Mouse (Mus musculus) liver, embryonic 14.5 days (tissue): ENCODE measurements around the gene Rbm47. TPM values are rescaled to one million over a fixed set of nuclear protein-coding genes. Genes with fewer than 3 reads are reported as not detected.

Experiments
- ATAC-seq: fragments of 200-750 bp; cut with Nextera tagmentation; 2 replicates; pipeline ENCODE4 v1.8.0; 2017; ENCODE audit warnings: moderate number of reproducible peaks, mild to moderate bottlenecking, moderate library complexity; ENCODE audit not compliant: insufficient read depth
- DNase-seq, 3 experiments: peaks; one replicate each; pipeline ENCODE4 v3.0.0-alpha.2; 2012 to 2013; ENCODE audit warnings: low read depth in 3 of 3, low spot score in 3 of 3
- H3K27ac ChIP-seq: fragments of 300-500 bp; sonication (generic); 2 replicates; pipeline ENCODE4 v1.5.1; 2014; ENCODE audit warnings: moderate library complexity, mild to moderate bottlenecking, control low read depth, inconsistent platforms
- H3K27me3 ChIP-seq: fragments of 300-500 bp; sonication (generic); 2 replicates; pipeline ENCODE4 v1.6.1; 2014; ENCODE audit warnings: mild to moderate bottlenecking, low read length, moderate library complexity; ENCODE audit not compliant: control insufficient read depth, insufficient read depth
- H3K36me3 ChIP-seq: fragments of 300-500 bp; sonication (generic); replicated peaks from 2 replicates; pipeline ENCODE4 v1.6.1; 2014; ENCODE audit warnings: low read depth; ENCODE audit not compliant: control insufficient read depth, insufficient read depth
- H3K4me1 ChIP-seq, 2 experiments: fragments of 200-500 bp in 1 of 2; fragments of 300-500 bp in 1 of 2; sonication (generic) in 1 of 2; replicated peaks; 2 replicates each; pipeline ENCODE4 v1.6.1; 2012 to 2014; ENCODE audit warnings: antibody characterized with exemption in 1 of 2, inconsistent platforms in 1 of 2, low read length in 1 of 2; ENCODE audit not compliant: control insufficient read depth in 2 of 2, insufficient read depth in 2 of 2
- H3K4me2 ChIP-seq: fragments of 300-500 bp; sonication (generic); 2 replicates; pipeline ENCODE4 v1.6.1; 2014; ENCODE audit warnings: low read depth, mild to moderate bottlenecking, control low read depth, moderate library complexity
- H3K4me3 ChIP-seq, 2 experiments: fragments of 200-500 bp in 1 of 2; fragments of 300-500 bp in 1 of 2; sonication (generic) in 1 of 2; 2 replicates each; pipeline ENCODE4 v1.5.1; 2012 to 2014; ENCODE audit warnings: low read depth in 2 of 2, low read length in 2 of 2, mild to moderate bottlenecking in 2 of 2, control low read depth in 1 of 2, inconsistent platforms in 1 of 2, moderate library complexity in 1 of 2; ENCODE audit not compliant: insufficient read depth in 1 of 2
- H3K9ac ChIP-seq: fragments of 300-500 bp; sonication (generic); replicated peaks from 2 replicates; pipeline ENCODE4 v1.6.1; 2014; ENCODE audit warnings: mild to moderate bottlenecking, control low read depth, moderate library complexity
- H3K9me3 ChIP-seq: fragments of 300-500 bp; sonication (generic); 2 replicates; pipeline ENCODE4 v1.6.1; 2016; ENCODE audit warnings: low read length, mixed read lengths; ENCODE audit not compliant: control insufficient read depth
- CTCF ChIP-seq: IDR thresholded peaks from 2 replicates; pipeline ENCODE4 v1.5.1; 2016; ENCODE audit warnings: antibody characterized with exemption, low read depth, control low read depth
- EP300 ChIP-seq: IDR thresholded peaks from 2 replicates; pipeline ENCODE4 v1.6.1; 2016; ENCODE audit warnings: antibody characterized with exemption, low read depth
- WGBS: fragments of 180-500 bp; shearing (Covaris S2); extraction: QIAGEN DNeasy Blood & Tissue Kit; methylation state at CpG from one replicate; pipeline ENCODE4 v1.1.7; 2014; ENCODE audit not compliant: insufficient replicate concordance; 5-methylcytosine and 5-hydroxymethylcytosine counted together
- polyA plus RNA-seq, 2 experiments: library from polyadenylated mRNA; depleted of rRNA in 1 of 2; stranded (reverse) in 1 of 2; unstranded in 1 of 2; fragments of >200 nt; fragmentation: Nextera tagmentation in 1 of 2; extraction: Ambion mirVana in 1 of 2; gene quantifications; 2 replicates each; pipeline versions ENCODE4 v1.2.1 to v1.2.3; 2012 to 2014

The Rbm47 gene
- polyA plus RNA-seq, 2 experiments: 3.1 to 7.7 TPM

DNA sequence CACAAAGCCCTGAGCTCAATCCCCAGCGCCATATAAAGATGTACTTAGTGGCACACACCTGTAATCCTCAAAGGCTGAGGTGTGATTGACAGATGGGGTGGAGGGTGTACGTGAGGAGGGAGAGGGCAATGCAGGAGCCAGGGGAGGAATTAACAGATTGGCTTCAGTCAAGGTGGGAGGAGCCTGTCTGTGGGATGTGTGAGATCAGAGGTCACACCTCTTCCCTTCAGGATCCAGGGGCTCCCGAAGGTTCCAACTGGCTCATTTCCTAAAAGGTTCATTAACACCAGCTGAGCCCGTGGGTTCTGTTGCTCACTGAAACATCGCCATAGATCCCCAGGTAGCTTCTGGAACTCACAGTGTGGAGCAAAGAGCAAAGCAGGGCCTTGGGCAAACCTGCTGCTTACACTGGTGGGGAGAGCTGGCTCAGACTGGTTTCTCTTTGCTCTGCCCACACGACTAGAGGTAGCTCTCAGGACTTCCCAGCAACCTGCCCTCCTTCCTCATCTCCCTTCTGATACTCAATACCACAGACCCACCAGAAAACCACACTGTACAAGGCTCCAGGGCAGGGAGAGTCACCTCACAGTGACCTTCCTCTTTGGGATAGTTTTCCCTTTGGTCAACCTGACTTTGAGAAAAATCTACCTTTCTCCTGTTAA is 33.2 kb downstream of the Rbm47 start:
- Histone ChIP-seq H3K36me3 (no peaks in the 10 kb centered on the region), H3K9me3 (no peaks in the 10 kb centered on the region), H3K4me1 (peaks cover 0 to 11% of the 10 kb centered on the region in 2 experiments; a peak in 2 of 4 replicates), H3K27ac (no peak overlapping the region), H3K4me3 (no peak overlapping the region), H3K4me2 (no peak overlapping the region), H3K27me3 (no peaks in the 10 kb centered on the region), H3K9ac (no peak overlapping the region)
- DNase-seq (no peak), ATAC-seq (no peak)
- 20% methylated on average over 6 of the region's 6 CpGs for WGBS
- no peak for TF ChIP-seq EP300
- TF ChIP-seq CTCF: no peak

DNA sequence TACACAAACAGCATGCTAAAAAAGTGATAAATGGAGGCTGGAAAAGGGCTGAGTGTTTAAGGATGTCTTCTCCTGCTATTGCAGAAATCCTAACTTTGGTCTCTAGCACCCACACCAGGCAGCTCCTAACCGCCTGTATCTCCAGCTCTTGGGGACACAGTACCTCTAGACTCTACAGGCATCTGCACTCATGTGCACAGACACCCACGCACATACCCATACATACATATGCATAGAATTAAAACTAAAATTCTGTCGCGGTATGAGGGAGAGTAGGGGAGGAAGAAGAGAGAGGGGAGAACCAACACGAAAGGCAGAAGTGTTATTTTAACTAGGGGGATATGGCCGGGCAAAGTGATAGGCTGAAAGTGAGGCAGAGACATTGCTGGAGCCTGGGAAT is 33.7 kb downstream of the Rbm47 start:
- TF ChIP-seq EP300 (no peak), CTCF (no peak)

DNA sequence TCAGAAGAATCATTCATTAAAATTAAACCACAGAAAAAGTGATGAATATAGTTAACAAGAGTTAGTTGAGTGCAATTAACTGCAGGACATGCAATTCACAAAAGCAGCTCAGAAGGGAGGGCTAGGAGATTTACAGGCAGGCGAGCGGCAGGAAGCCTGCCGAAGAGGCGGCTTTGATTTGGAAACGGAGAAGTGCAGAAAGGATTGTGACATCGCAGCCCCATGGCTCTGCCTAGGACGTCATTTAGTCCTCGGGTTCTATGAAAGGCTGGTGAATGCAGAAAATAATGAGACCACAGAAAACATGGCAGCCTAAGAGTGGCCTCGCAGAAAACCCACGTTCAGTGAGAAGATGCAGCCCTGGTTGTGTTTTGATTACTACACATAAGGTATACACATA is 34.3 kb downstream of the Rbm47 start:
- H3K27ac ChIP-seq: no peak overlapping the region
- no peak for ATAC-seq
- H3K27me3 ChIP-seq: no peaks in the 10 kb centered on the region
- no peak overlapping the region for H3K4me2 ChIP-seq
- H3K4me3 ChIP-seq: no peak overlapping the region
- H3K9ac ChIP-seq: no peak overlapping the region
- no peaks in the 10 kb centered on the region for H3K9me3 ChIP-seq
- 23% methylated on average over 10 of the region's 10 CpGs for WGBS
- H3K36me3 ChIP-seq: no peaks in the 10 kb centered on the region
- no peak for DNase-seq
- no peak for TF ChIP-seq CTCF
- peaks cover 0 to 11% of the 10 kb centered on the region in 2 experiments; a peak in 2 of 4 replicates for H3K4me1 ChIP-seq

More for the DNA sequence above, 33.7 kb downstream of the Rbm47 start:
- DNase-seq: no peak
- Histone ChIP-seq H3K27ac (no peak overlapping the region), H3K9me3 (no peaks in the 10 kb centered on the region), H3K4me3 (no peak overlapping the region), H3K4me1 (peaks cover 0 to 11% of the 10 kb centered on the region in 2 experiments; a peak in 2 of 4 replicates), H3K27me3 (no peaks in the 10 kb centered on the region), H3K4me2 (no peak overlapping the region), H3K9ac (no peak overlapping the region), H3K36me3 (no peaks in the 10 kb centered on the region)
- no peak for ATAC-seq
- 46% methylated on average over 6 of the region's 6 CpGs for WGBS

DNA sequence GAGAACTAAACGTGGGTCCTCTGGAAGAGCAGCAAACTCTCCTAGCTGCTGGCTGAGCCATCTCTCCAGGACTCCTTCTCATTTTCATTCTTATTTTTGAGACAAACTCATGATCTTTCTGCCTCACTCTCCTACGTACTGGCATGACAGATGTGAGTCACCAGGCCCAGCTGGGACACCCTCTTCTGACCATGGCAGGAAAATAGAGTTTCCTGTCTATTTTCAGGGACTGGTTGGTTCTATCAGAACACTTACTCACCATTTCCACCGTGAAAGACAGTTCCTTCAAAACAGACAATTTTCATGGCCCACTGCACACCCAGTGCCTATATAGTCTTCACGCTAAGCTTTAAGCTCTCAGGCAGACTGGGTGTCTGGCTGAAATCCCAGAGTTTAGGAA is 35.7 kb downstream of the Rbm47 start:
- Histone ChIP-seq H3K27me3 (no peaks in the 10 kb centered on the region), H3K27ac (no peak overlapping the region), H3K9ac (no peak overlapping the region), H3K4me3 (no peak overlapping the region), H3K4me1 (peaks cover 0 to 11% of the 10 kb centered on the region in 2 experiments; a peak in 2 of 4 replicates), H3K36me3 (no peaks in the 10 kb centered on the region), H3K9me3 (no peaks in the 10 kb centered on the region), H3K4me2 (no peak overlapping the region)
- 37% methylated on average over 4 of the region's 4 CpGs for WGBS
- DNase-seq (no peak), ATAC-seq (no peak)
- TF ChIP-seq CTCF: no peak
- no peak for TF ChIP-seq EP300

DNA sequence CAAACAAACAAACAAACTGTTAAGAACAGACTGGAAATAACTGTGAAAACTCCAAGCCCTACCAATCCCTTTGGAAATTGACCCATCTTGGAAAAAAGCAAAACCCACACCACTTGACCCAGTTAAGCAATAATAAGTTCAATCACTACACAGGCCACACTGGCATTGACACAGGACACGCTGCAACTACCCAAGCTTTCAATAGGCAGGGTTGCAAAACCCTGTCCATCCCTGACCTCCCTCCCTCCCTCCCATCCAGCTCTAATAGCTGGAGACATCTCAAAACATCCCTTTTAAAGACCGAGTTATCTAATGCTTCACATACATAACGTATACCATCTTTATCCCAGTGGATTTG is 37.1 kb downstream of the Rbm47 start:
- H3K36me3 ChIP-seq: no peaks in the 10 kb centered on the region
- H3K27ac ChIP-seq: no peak overlapping the region
- peaks cover 0 to 11% of the 10 kb centered on the region in 2 experiments; a peak in 2 of 4 replicates for H3K4me1 ChIP-seq
- H3K27me3 ChIP-seq: no peaks in the 10 kb centered on the region
- DNase-seq: no peak
- TF ChIP-seq EP300 (no peak), CTCF (no peak)
- no peak for ATAC-seq
- WGBS: 54% methylated on average over 3 of the region's 3 CpGs
- H3K4me2 ChIP-seq: no peak overlapping the region
- no peak overlapping the region for H3K9ac ChIP-seq
- no peaks in the 10 kb centered on the region for H3K9me3 ChIP-seq
- no peak overlapping the region for H3K4me3 ChIP-seq
